Mouse (Mus musculus): ENCODE data around the gene Ptov1.

Gene Ptov1

DNA sequence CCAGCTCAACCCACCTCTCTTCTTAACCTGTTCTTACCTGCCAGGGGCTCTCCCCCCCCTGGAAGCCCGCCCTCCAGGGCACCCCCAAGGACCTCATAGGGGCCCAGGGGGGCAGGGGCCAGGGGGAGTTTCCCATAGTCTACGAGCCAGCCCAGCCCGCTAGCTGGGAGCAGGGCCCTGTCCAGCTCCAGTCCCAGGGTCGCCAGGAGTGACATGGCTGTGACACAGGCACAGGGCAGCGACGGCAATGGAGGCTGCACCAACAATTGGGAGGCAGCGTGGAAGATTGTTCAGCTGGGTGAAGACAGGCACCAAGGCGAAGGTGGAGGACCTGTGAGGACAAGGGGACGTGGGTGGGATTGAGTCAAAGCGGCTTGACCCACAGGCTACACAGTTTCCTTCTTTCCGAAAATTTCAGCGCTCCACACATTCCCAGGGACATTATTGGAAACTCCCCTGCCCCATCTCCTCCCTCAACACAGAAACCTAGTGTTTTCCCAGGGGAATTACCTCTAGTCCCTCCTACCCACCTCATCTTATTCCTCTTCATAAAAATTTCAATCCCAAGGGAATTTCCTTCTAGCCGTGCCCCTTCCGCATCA lies 54.5 kb downstream of the Ptov1 start:
- DNase-seq (ENCODE audit: low read depth, low spot score) = no peak

DNA sequence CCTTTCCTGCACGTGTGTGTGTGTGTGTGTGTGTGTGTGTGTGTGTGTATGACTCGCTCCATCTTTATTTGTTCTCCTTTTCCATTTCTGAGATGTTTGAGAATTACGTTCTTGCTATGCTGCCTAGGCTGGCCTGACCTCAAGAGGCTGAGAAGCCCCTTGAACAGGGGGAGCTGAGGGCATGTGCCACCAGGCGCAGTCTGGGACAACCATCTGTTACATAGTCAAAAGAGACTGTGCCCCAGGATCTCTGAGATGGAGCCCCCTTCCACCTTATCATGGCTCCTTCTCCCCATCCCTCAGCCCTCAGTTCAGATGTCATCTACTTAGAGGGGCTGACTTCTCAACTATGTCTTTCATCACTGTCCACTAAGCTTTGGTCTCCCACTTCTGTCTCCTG lies 55.2 kb downstream of the Ptov1 start:
- no peak for DNase-seq (ENCODE audit: low read depth, low spot score)

DNA sequence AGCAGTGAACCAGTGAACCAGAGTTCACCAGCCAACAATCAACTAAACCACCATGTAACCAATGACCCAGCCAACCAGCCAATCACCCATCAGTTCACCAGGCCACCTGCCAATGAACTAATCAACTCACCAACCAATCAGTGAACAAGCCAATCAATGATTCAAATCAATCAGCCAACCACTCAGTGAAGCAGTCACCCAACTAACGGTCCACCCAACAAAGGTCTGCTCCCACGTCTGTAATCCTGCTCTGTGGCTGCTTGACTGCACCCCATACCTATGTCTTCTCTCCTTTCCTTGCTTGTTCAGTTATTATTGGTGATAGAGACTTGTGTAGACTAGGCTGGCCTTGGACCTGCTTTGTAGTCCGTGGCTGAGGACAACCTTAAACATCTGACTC lies 55.6 kb downstream of the Ptov1 start:
- no peak for DNase-seq (ENCODE audit: low read depth, low spot score)

Measured in retina, postnatal 7 days (tissue).